Mouse (Mus musculus): Measurements from ENCODE around the gene Pld3.

Gene Pld3

GRCm38 (mm10) chr7:27542392-27543033 lies 10.5 kb downstream of the Pld3 start:
- no peaks in the 10 kb centered on the region for H3K27me3 ChIP-seq (ENCODE audit: control insufficient read depth, insufficient read depth, low read length, poor library complexity, severe bottlenecking)
- DNase-seq (ENCODE audit: low read depth, low spot score) = peak; percentile 90
- H3K36me3 ChIP-seq (ENCODE audit: control insufficient read depth, insufficient read depth, low read length, poor library complexity, severe bottlenecking) = no peaks in the 10 kb centered on the region

GRCm38 (mm10) chr7:27541922-27542321 lies 11.1 kb downstream of the Pld3 start:
- DNase-seq (ENCODE audit: low read depth, low spot score) = no peak
- no peaks in the 10 kb centered on the region for H3K36me3 ChIP-seq (ENCODE audit: control insufficient read depth, insufficient read depth, low read length, poor library complexity, severe bottlenecking)
- no peaks in the 10 kb centered on the region for H3K27me3 ChIP-seq (ENCODE audit: control insufficient read depth, insufficient read depth, low read length, poor library complexity, severe bottlenecking)

- H3K36me3 ChIP-seq (ENCODE audit: control insufficient read depth, insufficient read depth, low read length, poor library complexity, severe bottlenecking) = no peaks in the 10 kb centered on the region
- DNase-seq (ENCODE audit: low read depth, low spot score) = peak; percentile 91
- no peaks in the 10 kb centered on the region for H3K27me3 ChIP-seq (ENCODE audit: control insufficient read depth, insufficient read depth, low read length, poor library complexity, severe bottlenecking)
Measured at GRCm38 (mm10) chr7:27541431-27541830, 11.6 kb downstream of the Pld3 start.

GRCm38 (mm10) chr7:27540935-27541334 lies 12.1 kb downstream of the Pld3 start:
- DNase-seq (ENCODE audit: low read depth, low spot score) = no peak
- H3K36me3 ChIP-seq (ENCODE audit: control insufficient read depth, insufficient read depth, low read length, poor library complexity, severe bottlenecking) = peaks cover 3% of the 10 kb centered on the region; the same call in 1 of the 2 replicates

GRCm38 (mm10) chr7:27540521-27540920 lies 12.5 kb downstream of the Pld3 start:
- DNase-seq (ENCODE audit: low read depth, low spot score) = no peak
- H3K36me3 ChIP-seq (ENCODE audit: control insufficient read depth, insufficient read depth, low read length, poor library complexity, severe bottlenecking) = peaks cover 5% of the 10 kb centered on the region; the same call in 1 of the 2 replicates
- H3K27me3 ChIP-seq (ENCODE audit: control insufficient read depth, insufficient read depth, low read length, poor library complexity, severe bottlenecking) = no peaks in the 10 kb centered on the region

More at GRCm38 (mm10) chr7:27540935-27541334, 12.1 kb downstream of the Pld3 start:
- no peaks in the 10 kb centered on the region for H3K27me3 ChIP-seq (ENCODE audit: control insufficient read depth, insufficient read depth, low read length, poor library complexity, severe bottlenecking)

- Histone ChIP-seq H3K36me3 (ENCODE audit: control insufficient read depth, insufficient read depth, low read length, poor library complexity, severe bottlenecking) (peaks cover 9% of the 10 kb centered on the region; the same call in 1 of the 2 replicates), H3K27me3 (ENCODE audit: control insufficient read depth, insufficient read depth, low read length, poor library complexity, severe bottlenecking) (no peaks in the 10 kb centered on the region)
- no peak for DNase-seq (ENCODE audit: low read depth, low spot score)
Measured at GRCm38 (mm10) chr7:27538797-27539196, 14.2 kb downstream of the Pld3 start.

- H3K27me3 ChIP-seq (ENCODE audit: control insufficient read depth, insufficient read depth, low read length, poor library complexity, severe bottlenecking) = no peaks in the 10 kb centered on the region
- no peak for DNase-seq (ENCODE audit: low read depth, low spot score)
- H3K36me3 ChIP-seq (ENCODE audit: control insufficient read depth, insufficient read depth, low read length, poor library complexity, severe bottlenecking) = peaks cover 9% of the 10 kb centered on the region; the same call in 1 of the 2 replicates
Measured at GRCm38 (mm10) chr7:27537998-27538397, 15.0 kb downstream of the Pld3 start.

- H3K27me3 ChIP-seq (ENCODE audit: control insufficient read depth, insufficient read depth, low read length, poor library complexity, severe bottlenecking) = no peaks in the 10 kb centered on the region
- peak; percentile 31 for DNase-seq (ENCODE audit: low read depth, low spot score)
- peaks cover 14% of the 10 kb centered on the region for H3K36me3 ChIP-seq (ENCODE audit: control insufficient read depth, insufficient read depth, low read length, poor library complexity, severe bottlenecking)
Measured at GRCm38 (mm10) chr7:27536618-27537017, 16.4 kb downstream of the Pld3 start.

GRCm38 (mm10) chr7:27535386-27535785 lies 17.6 kb downstream of the Pld3 start:
- DNase-seq (ENCODE audit: low read depth, low spot score) = no peak
- no peaks in the 10 kb centered on the region for H3K27me3 ChIP-seq (ENCODE audit: control insufficient read depth, insufficient read depth, low read length, poor library complexity, severe bottlenecking)
- H3K36me3 ChIP-seq (ENCODE audit: control insufficient read depth, insufficient read depth, low read length, poor library complexity, severe bottlenecking) = peaks cover 15% of the 10 kb centered on the region

GRCm38 (mm10) chr7:27532480-27533050 lies 20.5 kb downstream of the Pld3 start:
- Histone ChIP-seq H3K27me3 (ENCODE audit: control insufficient read depth, insufficient read depth, low read length, poor library complexity, severe bottlenecking) (no peaks in the 10 kb centered on the region), H3K36me3 (ENCODE audit: control insufficient read depth, insufficient read depth, low read length, poor library complexity, severe bottlenecking) (peaks cover 15% of the 10 kb centered on the region)
- DNase-seq (ENCODE audit: low read depth, low spot score) = no peak

- DNase-seq (ENCODE audit: low read depth, low spot score) = no peak
- no peaks in the 10 kb centered on the region for H3K27me3 ChIP-seq (ENCODE audit: control insufficient read depth, insufficient read depth, low read length, poor library complexity, severe bottlenecking)
- H3K36me3 ChIP-seq (ENCODE audit: control insufficient read depth, insufficient read depth, low read length, poor library complexity, severe bottlenecking) = peaks cover 15% of the 10 kb centered on the region
Measured at GRCm38 (mm10) chr7:27531707-27532106, 21.3 kb downstream of the Pld3 start.

- no peak for DNase-seq (ENCODE audit: low read depth, low spot score)
- Histone ChIP-seq H3K27me3 (ENCODE audit: control insufficient read depth, insufficient read depth, low read length, poor library complexity, severe bottlenecking) (no peaks in the 10 kb centered on the region), H3K36me3 (ENCODE audit: control insufficient read depth, insufficient read depth, low read length, poor library complexity, severe bottlenecking) (peaks cover 11% of the 10 kb centered on the region)
Measured at GRCm38 (mm10) chr7:27530937-27531336, 22.1 kb downstream of the Pld3 start.

GRCm38 (mm10) chr7:27529070-27529469 lies 23.9 kb downstream of the Pld3 start:
- no peak for DNase-seq (ENCODE audit: low read depth, low spot score)
- Histone ChIP-seq H3K27me3 (ENCODE audit: control insufficient read depth, insufficient read depth, low read length, poor library complexity, severe bottlenecking) (no peaks in the 10 kb centered on the region), H3K36me3 (ENCODE audit: control insufficient read depth, insufficient read depth, low read length, poor library complexity, severe bottlenecking) (peaks cover 6% of the 10 kb centered on the region; the same call in 1 of the 2 replicates)

- H3K27me3 ChIP-seq (ENCODE audit: control insufficient read depth, insufficient read depth, low read length, poor library complexity, severe bottlenecking) = no peaks in the 10 kb centered on the region
- DNase-seq (ENCODE audit: low read depth, low spot score) = peak; percentile 87
- no peaks in the 10 kb centered on the region for H3K36me3 ChIP-seq (ENCODE audit: control insufficient read depth, insufficient read depth, low read length, poor library complexity, severe bottlenecking)
Measured at GRCm38 (mm10) chr7:27526039-27526827, 26.8 kb downstream of the Pld3 start.

- DNase-seq (ENCODE audit: low read depth, low spot score) = no peak
- H3K27me3 ChIP-seq (ENCODE audit: control insufficient read depth, insufficient read depth, low read length, poor library complexity, severe bottlenecking) = no peaks in the 10 kb centered on the region
Measured at GRCm38 (mm10) chr7:27523805-27524204, 29.2 kb downstream of the Pld3 start.

More at GRCm38 (mm10) chr7:27523805-27524204, 29.2 kb downstream of the Pld3 start:
- no peaks in the 10 kb centered on the region for H3K36me3 ChIP-seq (ENCODE audit: control insufficient read depth, insufficient read depth, low read length, poor library complexity, severe bottlenecking)

All from splenic B cell, adult 2 months (primary cell).